Mouse (Mus musculus): ENCODE data around the gene Hadh. TPM values are rescaled to one million over a fixed set of nuclear protein-coding genes. Genes with fewer than 3 reads are reported as not detected.

Hadh gene
- polyA plus RNA-seq (2014; fragmentation: Nextera tagmentation; extraction: Ambion mirVana), result 18.4 and 30.6 TPM in 2 replicates

DNA sequence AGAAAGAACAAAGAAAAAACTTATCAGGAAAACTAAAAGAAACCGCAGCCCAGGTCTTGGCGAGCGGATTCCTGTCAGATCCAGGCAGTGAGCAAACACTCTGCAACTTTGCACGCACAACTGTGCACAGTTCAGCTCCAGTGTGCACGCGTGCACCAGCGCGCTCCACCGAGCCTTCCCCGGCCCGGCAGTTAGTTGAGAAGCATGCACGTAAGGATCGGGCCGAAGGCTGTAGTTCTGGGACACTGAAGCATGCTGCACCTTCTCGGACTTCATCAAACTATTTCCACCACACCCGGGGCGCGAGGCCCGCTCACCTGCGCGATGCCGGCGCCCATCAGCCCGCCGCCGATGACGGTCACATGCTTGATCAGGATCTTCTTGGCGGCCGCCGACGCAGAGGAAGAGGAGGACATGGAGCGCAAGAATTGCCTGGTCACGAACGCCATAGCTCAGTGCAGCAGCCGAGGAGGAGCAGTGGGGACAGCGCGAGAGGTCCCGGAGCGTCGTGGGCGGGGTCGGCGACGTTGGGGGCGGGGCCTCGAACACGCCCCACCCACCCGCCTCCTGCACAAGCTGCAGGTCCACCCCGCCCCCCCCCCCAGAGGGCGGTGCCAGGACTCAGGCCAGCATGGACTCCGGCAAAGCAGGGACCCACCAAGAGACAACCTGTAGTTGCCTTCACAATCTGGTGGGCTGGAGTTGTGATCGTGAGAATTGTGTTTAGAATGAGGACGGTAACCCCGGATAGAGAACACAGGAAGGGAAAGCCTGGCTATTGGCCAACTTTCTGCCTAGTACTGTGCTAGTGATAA lies at the start of gene Hadh:
Gene Hadh, minus strand, starts transcription at position 543 of the 815 bp plus-strand sequence.
- Histone ChIP-seq H3K27me3 (ENCODE audit: control insufficient read depth, insufficient read depth, low read length) (no peaks in the 10 kb centered on the region), H3K4me3 (ENCODE audit: low read depth, low read length) (peak within 1 kb of the TSS; percentile 60), H3K9me3 (ENCODE audit: control insufficient read depth, low read length) (no peaks in the 10 kb centered on the region), H3K27ac (ENCODE audit: low read depth, low read length) (no peak within 1 kb of the TSS), H3K36me3 (ENCODE audit: control insufficient read depth, insufficient read depth, low read length) (no peaks in the 10 kb centered on the region), H3K9ac (replicated peaks; ENCODE audit: low read depth, low read length) (peak within 1 kb of the TSS; percentile 52), H3K4me2 (ENCODE audit: low read depth, low read length) (peak within 1 kb of the TSS; percentile 67), H3K4me1 (ENCODE audit: control insufficient read depth, insufficient read depth, low read length) (no peaks in the 10 kb centered on the region)
- ATAC-seq (ENCODE audit: low read depth), result peak; percentile 96
- WGBS, result under 1% methylated on average over 51 of the region's 54 CpGs

DNA sequence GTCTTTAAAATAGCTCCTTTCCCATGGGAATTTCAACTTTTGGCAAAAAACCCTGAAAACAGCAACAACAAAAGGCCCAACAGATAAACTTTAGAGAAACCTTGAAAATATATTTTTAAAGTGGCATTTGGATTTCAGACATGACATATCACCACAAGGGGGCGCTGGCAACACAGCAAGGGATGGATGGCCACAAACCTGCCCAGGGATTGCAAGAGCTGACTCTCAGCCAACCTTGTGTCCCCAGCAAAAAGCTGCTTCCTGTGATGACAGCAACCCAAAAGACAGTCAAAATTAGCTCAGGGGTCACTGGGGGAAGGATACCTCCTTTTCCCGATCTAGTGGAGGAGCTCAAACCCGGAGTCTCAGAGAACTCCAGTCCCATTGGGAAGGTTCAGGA lies 48.3 kb upstream of the Hadh start:
- Histone ChIP-seq H3K36me3 (ENCODE audit: control insufficient read depth, insufficient read depth, low read length) (no peaks in the 10 kb centered on the region), H3K4me2 (ENCODE audit: low read depth, low read length) (no peak overlapping the region), H3K9ac (replicated peaks; ENCODE audit: low read depth, low read length) (no peak overlapping the region), H3K9me3 (ENCODE audit: control insufficient read depth, low read length) (no peaks in the 10 kb centered on the region), H3K27me3 (ENCODE audit: control insufficient read depth, insufficient read depth, low read length) (0 out of 2 replicates have a peak, but pooled peaks cover 3% of the 10 kb centered on the region), H3K4me1 (ENCODE audit: control insufficient read depth, insufficient read depth, low read length) (no peaks in the 10 kb centered on the region), H3K4me3 (ENCODE audit: low read depth, low read length) (no peak overlapping the region), H3K27ac (ENCODE audit: low read depth, low read length) (no peak overlapping the region)
- 0 out of 2 replicates have a peak, but pooled peaks have one; percentile 42 for ATAC-seq (ENCODE audit: low read depth)
- WGBS, result 8% methylated on average over 3 of the region's 3 CpGs

DNA sequence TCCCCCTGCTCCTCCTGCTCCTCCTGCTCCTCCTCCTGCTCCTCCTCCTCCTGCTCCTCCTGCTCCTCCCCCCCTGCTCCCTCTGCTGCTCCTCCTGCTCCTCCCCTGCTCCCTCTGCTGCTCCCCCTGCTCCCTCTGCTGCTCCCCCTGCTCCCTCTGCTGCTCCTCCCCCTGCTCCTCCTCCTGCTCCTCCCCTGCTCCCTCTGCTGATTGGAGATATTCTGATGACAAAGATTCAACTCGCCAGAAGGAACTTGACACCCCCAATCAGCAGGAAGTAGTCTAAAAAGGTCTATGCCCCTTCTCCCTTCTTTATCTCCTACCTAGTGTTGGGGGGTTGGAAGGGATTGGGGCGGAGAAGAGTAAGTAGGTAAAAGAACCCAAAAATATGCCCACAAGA lies 46.3 kb upstream of the Hadh start:
- 61% methylated on average over 2 of the region's 2 CpGs for WGBS
- Histone ChIP-seq H3K4me2 (ENCODE audit: low read depth, low read length) (no peak overlapping the region), H3K4me3 (ENCODE audit: low read depth, low read length) (no peak overlapping the region), H3K27me3 (ENCODE audit: control insufficient read depth, insufficient read depth, low read length) (0 out of 2 replicates have a peak, but pooled peaks cover 3% of the 10 kb centered on the region), H3K36me3 (ENCODE audit: control insufficient read depth, insufficient read depth, low read length) (no peaks in the 10 kb centered on the region), H3K4me1 (ENCODE audit: control insufficient read depth, insufficient read depth, low read length) (no peaks in the 10 kb centered on the region), H3K9me3 (ENCODE audit: control insufficient read depth, low read length) (no peaks in the 10 kb centered on the region), H3K27ac (ENCODE audit: low read depth, low read length) (no peak overlapping the region), H3K9ac (replicated peaks; ENCODE audit: low read depth, low read length) (no peak overlapping the region)
- ATAC-seq (ENCODE audit: low read depth), result no peak

DNA sequence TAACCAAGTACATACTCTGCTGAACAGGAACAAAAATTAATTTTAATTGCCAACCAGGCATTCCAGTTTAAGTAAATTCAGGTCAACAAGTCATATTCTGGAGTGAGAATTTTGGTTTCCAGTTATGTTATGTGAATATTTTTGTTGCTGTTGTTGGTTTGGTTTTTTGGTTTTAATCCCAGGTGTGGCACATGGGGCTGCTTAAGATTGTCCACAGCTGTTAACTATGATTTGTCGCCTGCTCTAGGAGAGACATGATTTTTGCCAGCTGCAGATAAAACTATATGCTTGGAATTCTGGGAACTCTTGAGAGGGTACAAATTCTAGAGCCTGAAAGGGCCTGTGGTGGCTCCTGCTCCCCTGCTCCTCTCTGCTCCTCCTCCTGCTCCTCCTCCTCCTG lies 45.2 kb upstream of the Hadh start:
- ATAC-seq (ENCODE audit: low read depth), result no peak
- Histone ChIP-seq H3K27me3 (ENCODE audit: control insufficient read depth, insufficient read depth, low read length) (0 out of 2 replicates have a peak, but pooled peaks cover 3% of the 10 kb centered on the region), H3K4me3 (ENCODE audit: low read depth, low read length) (no peak overlapping the region), H3K9ac (replicated peaks; ENCODE audit: low read depth, low read length) (no peak overlapping the region), H3K4me2 (ENCODE audit: low read depth, low read length) (no peak overlapping the region), H3K4me1 (ENCODE audit: control insufficient read depth, insufficient read depth, low read length) (no peaks in the 10 kb centered on the region), H3K9me3 (ENCODE audit: control insufficient read depth, low read length) (no peaks in the 10 kb centered on the region), H3K36me3 (ENCODE audit: control insufficient read depth, insufficient read depth, low read length) (no peaks in the 10 kb centered on the region), H3K27ac (ENCODE audit: low read depth, low read length) (no peak overlapping the region)
- WGBS, result 95% methylated on average over 1 of the region's 1 CpGs

DNA sequence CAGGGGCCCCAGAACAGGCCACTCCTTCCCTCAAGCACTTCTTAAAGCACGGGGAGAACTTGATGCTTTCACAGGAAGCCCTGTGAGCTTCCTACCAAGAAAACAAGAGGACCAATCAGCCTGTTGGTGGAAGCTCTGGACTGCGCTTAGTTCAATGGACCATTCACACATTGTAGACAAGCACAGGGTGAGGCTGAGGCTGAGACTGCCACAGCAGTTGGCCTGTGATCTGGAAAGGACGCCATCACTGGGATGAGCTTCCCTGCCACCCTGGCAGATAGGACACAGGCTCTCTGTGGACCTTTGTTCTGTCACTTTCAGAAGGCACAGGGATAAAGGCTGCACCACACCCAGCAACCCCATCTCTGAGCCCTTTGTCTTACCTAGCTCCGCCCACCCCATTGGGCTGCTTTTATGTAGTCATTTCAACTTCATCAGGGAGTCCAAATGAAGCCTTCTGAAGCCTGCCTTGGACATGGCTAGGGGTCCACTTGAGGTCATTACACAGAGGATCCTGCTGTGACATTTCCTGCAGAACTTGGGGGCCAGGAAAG lies 44.1 kb upstream of the Hadh start:
- 0 out of 2 replicates have a peak, but pooled peaks cover 3% of the 10 kb centered on the region for H3K27me3 ChIP-seq (ENCODE audit: control insufficient read depth, insufficient read depth, low read length)
- ATAC-seq (ENCODE audit: low read depth), result peak; percentile 23; the same call in 1 of the 2 replicates
- H3K36me3 ChIP-seq (ENCODE audit: control insufficient read depth, insufficient read depth, low read length), result no peaks in the 10 kb centered on the region
- no peak overlapping the region for H3K4me3 ChIP-seq (ENCODE audit: low read depth, low read length)
- H3K27ac ChIP-seq (ENCODE audit: low read depth, low read length), result no peak overlapping the region
- H3K9me3 ChIP-seq (ENCODE audit: control insufficient read depth, low read length), result no peaks in the 10 kb centered on the region
- no peak overlapping the region for H3K9ac ChIP-seq (replicated peaks; ENCODE audit: low read depth, low read length)
- WGBS, result 28% methylated on average over 4 of the region's 4 CpGs
- H3K4me2 ChIP-seq (ENCODE audit: low read depth, low read length), result no peak overlapping the region
- H3K4me1 ChIP-seq (ENCODE audit: control insufficient read depth, insufficient read depth, low read length), result no peaks in the 10 kb centered on the region

DNA sequence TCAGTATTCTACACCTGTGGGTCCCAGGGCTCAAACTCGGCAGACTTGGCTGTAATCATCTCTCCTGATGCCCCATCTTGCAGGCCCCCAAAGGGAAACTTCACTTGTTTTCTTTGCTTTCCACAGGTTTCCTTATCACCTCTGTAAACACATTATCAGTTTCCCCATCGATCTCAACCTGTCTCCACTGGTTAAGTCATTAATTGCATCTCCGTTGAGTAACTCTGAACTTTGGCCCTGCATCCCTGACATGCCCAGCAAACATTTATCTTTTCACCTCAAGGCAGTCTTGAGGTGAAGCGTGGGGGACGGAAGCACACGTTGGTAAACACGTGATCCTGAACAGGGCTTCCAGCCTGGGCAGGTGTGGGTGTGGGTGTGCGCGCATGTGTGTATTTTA lies 40.4 kb upstream of the Hadh start:
- Histone ChIP-seq H3K4me1 (ENCODE audit: control insufficient read depth, insufficient read depth, low read length) (no peaks in the 10 kb centered on the region), H3K9me3 (ENCODE audit: control insufficient read depth, low read length) (no peaks in the 10 kb centered on the region), H3K36me3 (ENCODE audit: control insufficient read depth, insufficient read depth, low read length) (no peaks in the 10 kb centered on the region), H3K9ac (replicated peaks; ENCODE audit: low read depth, low read length) (no peak overlapping the region), H3K4me3 (ENCODE audit: low read depth, low read length) (no peak overlapping the region), H3K27ac (ENCODE audit: low read depth, low read length) (no peak overlapping the region), H3K27me3 (ENCODE audit: control insufficient read depth, insufficient read depth, low read length) (0 out of 2 replicates have a peak, but pooled peaks cover 3% of the 10 kb centered on the region), H3K4me2 (ENCODE audit: low read depth, low read length) (no peak overlapping the region)
- no peak for ATAC-seq (ENCODE audit: low read depth)
- WGBS, result 92% methylated on average over 9 of the region's 9 CpGs

DNA sequence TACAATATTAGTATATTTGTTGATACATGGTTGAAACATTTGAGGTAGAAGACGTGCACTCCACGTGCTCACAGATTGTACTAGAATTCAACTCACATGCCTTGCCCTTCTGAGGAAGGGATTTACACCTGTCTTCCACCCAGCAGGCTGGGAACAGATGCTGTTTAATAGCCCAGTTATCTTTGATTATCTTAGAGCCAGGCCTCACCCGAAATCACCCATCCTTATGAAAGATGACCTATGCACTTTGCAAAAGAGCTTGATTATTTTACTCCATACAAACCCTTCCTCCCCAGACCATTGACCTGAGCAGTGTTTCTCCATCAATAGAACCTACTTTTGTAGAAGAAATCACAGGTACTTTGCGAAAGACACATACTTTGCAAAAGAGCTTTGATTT lies 38.7 kb upstream of the Hadh start:
- no peak for ATAC-seq (ENCODE audit: low read depth)
- WGBS, result 94% methylated on average over 4 of the region's 4 CpGs
- Histone ChIP-seq H3K4me1 (ENCODE audit: control insufficient read depth, insufficient read depth, low read length) (no peaks in the 10 kb centered on the region), H3K27ac (ENCODE audit: low read depth, low read length) (no peak overlapping the region), H3K9ac (replicated peaks; ENCODE audit: low read depth, low read length) (no peak overlapping the region), H3K9me3 (ENCODE audit: control insufficient read depth, low read length) (no peaks in the 10 kb centered on the region), H3K27me3 (ENCODE audit: control insufficient read depth, insufficient read depth, low read length) (0 out of 2 replicates have a peak, but pooled peaks cover 3% of the 10 kb centered on the region), H3K4me3 (ENCODE audit: low read depth, low read length) (no peak overlapping the region), H3K4me2 (ENCODE audit: low read depth, low read length) (no peak overlapping the region), H3K36me3 (ENCODE audit: control insufficient read depth, insufficient read depth, low read length) (no peaks in the 10 kb centered on the region)

DNA sequence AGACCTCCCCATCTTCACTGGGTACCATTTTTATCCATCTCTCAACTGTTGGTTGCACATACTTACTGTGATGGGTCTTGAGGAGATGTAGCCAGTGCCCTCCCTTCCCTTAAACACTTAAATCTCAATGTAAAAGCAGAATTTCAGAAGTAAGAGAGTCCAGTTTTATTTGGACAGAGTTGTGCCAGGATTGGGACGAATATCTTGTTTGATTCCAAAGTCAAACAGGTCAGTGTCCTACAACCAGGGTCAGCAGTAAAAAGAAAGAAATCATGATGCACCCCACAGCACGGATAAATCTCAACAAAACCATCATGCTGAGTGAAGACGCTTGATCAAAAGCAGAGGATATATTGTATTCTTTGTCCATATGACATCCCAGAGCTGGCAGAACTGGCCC lies 35.9 kb upstream of the Hadh start:
- WGBS, result 82% methylated on average over 3 of the region's 3 CpGs
- H3K4me2 ChIP-seq (ENCODE audit: low read depth, low read length), result no peak overlapping the region
- no peak for ATAC-seq (ENCODE audit: low read depth)

DNA sequence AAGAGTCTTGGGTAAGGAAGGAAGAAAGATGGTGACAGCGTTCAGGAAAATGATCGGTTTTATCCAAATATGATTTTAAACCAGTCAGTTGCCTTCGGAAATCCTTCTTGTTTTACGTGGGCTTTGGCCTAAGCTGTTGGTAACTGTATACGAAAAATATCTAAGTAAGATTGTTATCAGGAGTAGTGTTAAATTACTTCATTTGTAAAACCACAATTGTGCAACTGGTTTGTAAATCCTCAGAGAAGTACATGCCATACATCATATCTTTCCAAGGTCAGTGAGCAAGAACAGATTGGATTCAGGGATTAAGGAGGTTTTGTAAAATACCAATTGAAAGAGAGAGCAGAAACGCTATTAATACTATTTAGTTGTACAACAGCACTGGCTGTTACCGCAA lies 34.4 kb upstream of the Hadh start:
- 0 out of 2 replicates have a peak, but pooled peaks cover 3% of the 10 kb centered on the region for H3K4me1 ChIP-seq (ENCODE audit: control insufficient read depth, insufficient read depth, low read length)
- no peaks in the 10 kb centered on the region for H3K9me3 ChIP-seq (ENCODE audit: control insufficient read depth, low read length)
- ATAC-seq (ENCODE audit: low read depth), result no peak
- no peak overlapping the region for H3K4me2 ChIP-seq (ENCODE audit: low read depth, low read length)
- no peaks in the 10 kb centered on the region for H3K27me3 ChIP-seq (ENCODE audit: control insufficient read depth, insufficient read depth, low read length)
- no peak overlapping the region for H3K4me3 ChIP-seq (ENCODE audit: low read depth, low read length)
- WGBS, result 92% methylated on average over 7 of the region's 7 CpGs
- H3K27ac ChIP-seq (ENCODE audit: low read depth, low read length), result no peak overlapping the region
- H3K36me3 ChIP-seq (ENCODE audit: control insufficient read depth, insufficient read depth, low read length), result no peaks in the 10 kb centered on the region
- no peak overlapping the region for H3K9ac ChIP-seq (replicated peaks; ENCODE audit: low read depth, low read length)

More for the DNA sequence above, 35.9 kb upstream of the Hadh start:
- no peak overlapping the region for H3K27ac ChIP-seq (ENCODE audit: low read depth, low read length)
- no peaks in the 10 kb centered on the region for H3K4me1 ChIP-seq (ENCODE audit: control insufficient read depth, insufficient read depth, low read length)
- H3K9ac ChIP-seq (replicated peaks; ENCODE audit: low read depth, low read length), result no peak overlapping the region
- H3K4me3 ChIP-seq (ENCODE audit: low read depth, low read length), result no peak overlapping the region
- no peaks in the 10 kb centered on the region for H3K27me3 ChIP-seq (ENCODE audit: control insufficient read depth, insufficient read depth, low read length)
- H3K36me3 ChIP-seq (ENCODE audit: control insufficient read depth, insufficient read depth, low read length), result no peaks in the 10 kb centered on the region
- H3K9me3 ChIP-seq (ENCODE audit: control insufficient read depth, low read length), result no peaks in the 10 kb centered on the region

All from neural tube, embryonic 14.5 days (tissue).